Mouse (Mus musculus): ENCODE results near the gene Inava. TPM values are rescaled to one million over a fixed set of nuclear protein-coding genes. Genes with fewer than 3 reads are reported as not detected.
A peak's percentile ranks its signal among the peaks of the same experiment; 100 is the strongest.

Inava gene
- polyA plus RNA-seq, 1 experiment from 2014 or later, result 7.9 TPM

DNA sequence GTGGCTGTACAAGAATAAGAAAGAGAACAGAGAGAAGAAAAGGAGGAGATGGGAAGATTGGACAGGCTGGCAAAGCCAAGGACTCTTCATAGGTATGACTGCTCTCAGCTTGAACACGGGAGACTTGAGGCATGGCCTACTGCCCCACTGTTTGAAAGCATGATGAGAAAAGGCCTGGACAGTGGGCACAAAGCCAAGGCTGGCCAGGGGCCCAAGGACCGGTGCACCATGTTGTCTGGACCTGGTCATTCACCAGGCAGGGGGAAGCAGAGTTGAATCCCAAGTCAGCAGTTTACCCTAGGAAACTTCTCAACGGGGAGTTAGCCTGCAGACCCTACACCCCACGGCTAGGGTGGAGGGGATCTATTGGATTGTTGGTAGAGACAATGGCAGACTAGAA is 6.2 kb downstream of the Inava start:
- DNase-seq (ENCODE audit: low spot score), result no peak
- H3K36me3 ChIP-seq, result peaks cover 6% of the 10 kb centered on the region; the same call in 1 of the 2 replicates
- H3K4me3 ChIP-seq, result no peak overlapping the region
- H3K27ac ChIP-seq, result 0 out of 2 replicates have a peak overlapping the region, but pooled peaks have one; percentile 19
- H3K4me1 ChIP-seq, result peaks cover 51% of the 10 kb centered on the region
- peaks cover 58% of the 10 kb centered on the region for H3K27me3 ChIP-seq (ENCODE audit: insufficient read depth, poor library complexity, severe bottlenecking)
- no peaks in the 10 kb centered on the region for H3K9me3 ChIP-seq
- 70% methylated on average over 4 of the region's 4 CpGs for WGBS

GRCm38 (mm10) chr1:136226626-136227025 is 7.4 kb downstream of the Inava start:
- Histone ChIP-seq H3K4me1 (peaks cover 45% of the 10 kb centered on the region), H3K9me3 (no peaks in the 10 kb centered on the region), H3K36me3 (peaks cover 8% of the 10 kb centered on the region; the same call in 1 of the 2 replicates), H3K4me3 (no peak overlapping the region), H3K27ac (no peak overlapping the region), H3K27me3 (ENCODE audit: insufficient read depth, poor library complexity, severe bottlenecking) (peaks cover 46% of the 10 kb centered on the region)
- 71% methylated on average over 8 of the region's 8 CpGs for WGBS
- no peak for DNase-seq (ENCODE audit: low spot score)

DNA sequence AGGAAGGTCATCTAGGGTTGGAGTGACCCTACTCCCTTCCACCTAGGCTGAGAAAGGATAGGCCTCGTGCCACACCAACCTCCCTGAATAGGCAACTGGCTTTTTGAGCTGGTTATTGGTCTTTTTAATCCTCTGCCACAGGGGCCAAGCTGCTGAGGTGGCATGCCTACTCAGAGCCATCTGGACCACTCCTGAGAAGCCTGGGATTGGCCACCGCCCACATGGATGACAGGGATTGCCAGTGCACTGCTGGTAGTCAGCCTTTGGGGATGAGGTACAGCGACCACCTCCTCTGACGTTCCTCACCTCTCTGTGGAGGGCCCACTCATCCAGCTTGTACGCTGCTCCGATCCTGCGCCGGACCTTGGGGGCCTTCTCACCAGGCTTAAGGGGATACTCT is 8.2 kb downstream of the Inava start:
- no peak for DNase-seq (ENCODE audit: low spot score)
- peaks cover 38% of the 10 kb centered on the region for H3K4me1 ChIP-seq

GRCm38 (mm10) chr1:136223758-136224342 is 10.2 kb downstream of the Inava start:
- Histone ChIP-seq H3K4me3 (no peak overlapping the region), H3K27me3 (ENCODE audit: insufficient read depth, poor library complexity, severe bottlenecking) (peaks cover 18% of the 10 kb centered on the region), H3K27ac (no peak overlapping the region), H3K9me3 (no peaks in the 10 kb centered on the region), H3K4me1 (peaks cover 18% of the 10 kb centered on the region), H3K36me3 (peaks cover 15% of the 10 kb centered on the region)
- DNase-seq (ENCODE audit: low spot score), result no peak
- WGBS, result 85% methylated on average over 10 of the region's 10 CpGs

More for the DNA sequence above, 8.2 kb downstream of the Inava start:
- WGBS, result 88% methylated on average over 8 of the region's 8 CpGs
- peaks cover 8% of the 10 kb centered on the region; the same call in 1 of the 2 replicates for H3K36me3 ChIP-seq
- no peak overlapping the region for H3K27ac ChIP-seq
- H3K27me3 ChIP-seq (ENCODE audit: insufficient read depth, poor library complexity, severe bottlenecking), result peaks cover 38% of the 10 kb centered on the region
- no peaks in the 10 kb centered on the region for H3K9me3 ChIP-seq
- H3K4me3 ChIP-seq, result no peak overlapping the region

DNA sequence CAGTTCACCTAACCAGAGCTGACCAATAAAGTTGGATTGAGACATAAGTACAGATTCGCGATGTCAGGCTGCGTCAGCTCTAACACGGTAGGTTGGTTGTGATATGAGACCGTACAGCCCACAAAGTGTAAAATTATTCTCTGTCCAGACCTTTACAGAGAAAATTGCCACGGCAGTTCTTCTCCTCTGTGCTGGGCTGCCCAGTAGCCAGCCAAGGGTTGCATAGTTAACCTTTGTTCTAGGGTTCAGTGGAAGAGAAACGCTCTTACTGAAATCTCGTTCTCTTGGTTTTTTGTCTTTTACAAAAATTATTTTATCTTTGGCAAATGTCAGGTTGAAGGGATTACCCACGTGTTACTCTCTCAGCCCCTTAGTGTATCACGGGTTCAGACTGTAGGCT is 11.7 kb downstream of the Inava start:
- H3K9me3 ChIP-seq, result no peaks in the 10 kb centered on the region
- H3K27me3 ChIP-seq (ENCODE audit: insufficient read depth, poor library complexity, severe bottlenecking), result peaks cover 8% of the 10 kb centered on the region
- H3K36me3 ChIP-seq, result peaks cover 15% of the 10 kb centered on the region
- H3K4me3 ChIP-seq, result no peak overlapping the region
- no peak overlapping the region for H3K27ac ChIP-seq
- no peak for DNase-seq (ENCODE audit: low spot score)
- 84% methylated on average over 10 of the region's 10 CpGs for WGBS
- peaks cover 3% of the 10 kb centered on the region; the same call in 1 of the 2 replicates for H3K4me1 ChIP-seq

DNA sequence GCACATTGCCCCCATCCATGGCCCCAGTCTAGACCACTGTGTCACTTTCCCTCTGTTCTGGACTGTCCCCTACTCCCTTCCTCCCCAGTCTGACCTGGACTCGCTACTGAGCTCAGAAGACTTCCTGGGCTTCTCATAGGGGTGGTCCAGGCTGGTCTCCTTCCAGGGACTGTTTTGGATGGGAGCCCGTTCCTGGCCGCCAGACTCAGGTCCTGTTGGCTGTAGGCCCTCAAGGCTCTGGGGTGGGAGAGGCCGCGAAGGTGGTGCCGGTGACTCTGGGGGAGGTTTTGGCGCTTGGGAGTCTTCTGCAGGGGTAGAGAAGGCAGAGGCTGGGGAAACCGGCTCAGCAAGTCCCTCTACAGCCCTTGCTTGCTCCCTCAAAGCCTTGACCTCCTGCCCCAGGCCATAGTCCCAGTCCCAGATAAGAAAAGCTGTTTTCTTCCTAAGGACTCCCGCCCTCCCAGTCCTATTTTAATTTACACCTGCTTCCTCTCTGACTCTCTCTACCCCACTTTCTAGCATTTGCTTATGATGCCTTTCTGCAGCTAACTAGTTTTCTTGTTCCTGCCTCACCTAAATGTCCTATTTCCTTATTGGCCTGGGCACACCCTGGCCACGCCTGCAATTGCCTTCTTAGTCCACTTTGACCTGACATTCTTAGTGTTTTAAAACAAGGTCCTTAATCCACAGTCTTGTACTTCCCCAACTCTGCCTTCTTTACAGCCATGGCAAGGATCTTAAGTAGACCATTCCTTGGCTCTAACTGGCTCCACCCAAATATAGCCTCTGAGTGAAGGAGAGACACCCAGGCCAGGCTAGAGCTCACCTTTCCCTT is 13.8 kb downstream of the Inava start:
- no peak for DNase-seq (ENCODE audit: low spot score)
- Histone ChIP-seq H3K27me3 (ENCODE audit: insufficient read depth, poor library complexity, severe bottlenecking) (no peaks in the 10 kb centered on the region), H3K4me1 (no peaks in the 10 kb centered on the region), H3K4me3 (no peak overlapping the region), H3K27ac (no peak overlapping the region), H3K36me3 (peaks cover 19% of the 10 kb centered on the region), H3K9me3 (no peaks in the 10 kb centered on the region)
- WGBS, result 78% methylated on average over 10 of the region's 10 CpGs

GRCm38 (mm10) chr1:136214304-136214703 is 19.8 kb downstream of the Inava start:
- Histone ChIP-seq H3K4me3 (no peak overlapping the region), H3K36me3 (peaks cover 4% of the 10 kb centered on the region), H3K27ac (no peak overlapping the region), H3K9me3 (no peaks in the 10 kb centered on the region), H3K4me1 (no peaks in the 10 kb centered on the region), H3K27me3 (ENCODE audit: insufficient read depth, poor library complexity, severe bottlenecking) (0 out of 2 replicates have a peak, but pooled peaks cover 6% of the 10 kb centered on the region)
- 78% methylated on average over 15 of the region's 15 CpGs for WGBS
- DNase-seq (ENCODE audit: low spot score), result no peak

DNA sequence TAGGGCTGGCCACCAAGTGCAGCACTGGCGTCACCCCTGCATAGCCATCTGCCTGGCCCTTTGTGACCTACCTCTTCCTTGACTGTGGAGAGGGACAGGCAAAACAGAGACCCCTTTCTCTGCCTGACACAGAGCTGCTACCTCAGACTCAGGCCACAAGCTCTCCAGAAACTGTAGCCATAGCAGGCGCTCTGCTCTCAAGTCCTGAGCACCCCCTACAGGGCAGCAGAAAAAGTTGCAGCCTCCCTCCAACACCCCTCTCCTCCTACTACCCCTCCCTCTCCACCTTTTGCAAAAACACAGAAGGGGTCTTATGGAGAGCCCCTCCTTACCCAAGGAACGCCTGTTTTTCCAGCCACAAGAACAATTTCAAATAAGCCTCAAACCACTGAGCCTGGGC is 21.3 kb downstream of the Inava start, which contains the start of gene Mroh3:
TSS of gene Mroh3 (minus strand) at position 26 of the 400 bp plus-strand sequence.
- Histone ChIP-seq H3K9me3 (no peaks in the 10 kb centered on the region), H3K27ac (no peak within 1 kb of the TSS), H3K36me3 (peaks cover 4% of the 10 kb centered on the region), H3K4me1 (no peaks in the 10 kb centered on the region), H3K4me3 (no peak within 1 kb of the TSS), H3K27me3 (ENCODE audit: insufficient read depth, poor library complexity, severe bottlenecking) (0 out of 2 replicates have a peak, but pooled peaks cover 6% of the 10 kb centered on the region)
- no peak for DNase-seq (ENCODE audit: low spot score)
- 27% methylated on average over 3 of the region's 3 CpGs for WGBS

- Histone ChIP-seq H3K27ac (no peak overlapping the region), H3K27me3 (ENCODE audit: insufficient read depth, poor library complexity, severe bottlenecking) (0 out of 2 replicates have a peak, but pooled peaks cover 4% of the 10 kb centered on the region), H3K4me3 (no peak overlapping the region), H3K36me3 (no peaks in the 10 kb centered on the region), H3K9me3 (no peaks in the 10 kb centered on the region), H3K4me1 (peaks cover 6% of the 10 kb centered on the region)
- no peak for DNase-seq (ENCODE audit: low spot score)
- 85% methylated on average over 5 of the region's 5 CpGs for WGBS
Measured at GRCm38 (mm10) chr1:136190033-136190432, 44.0 kb downstream of the Inava start.

DNA sequence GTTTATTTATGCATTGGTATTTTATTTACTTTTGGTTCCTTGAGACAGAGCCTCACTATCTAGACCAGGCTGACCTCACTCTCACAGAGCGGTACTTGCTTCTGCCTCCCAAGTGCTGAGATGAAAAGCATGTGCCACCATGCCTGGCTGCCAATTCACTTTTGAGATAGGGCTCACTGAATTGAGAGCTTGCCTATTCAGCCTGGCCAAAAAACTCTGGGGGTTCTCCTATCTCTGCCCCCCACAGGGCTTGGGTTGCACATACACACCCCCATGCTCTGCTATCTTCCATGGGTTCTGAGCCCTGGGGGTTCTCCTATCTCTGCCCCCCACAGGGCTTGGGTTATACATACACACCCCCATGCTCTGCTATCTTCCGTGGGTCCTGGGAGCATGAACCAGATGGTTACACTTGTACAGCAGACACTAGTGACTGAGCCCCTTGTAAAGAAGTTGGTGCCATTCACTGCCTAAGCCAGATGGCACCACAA is 54.5 kb downstream of the Inava start:
- Histone ChIP-seq H3K27ac (no peak overlapping the region), H3K4me1 (peaks cover 23% of the 10 kb centered on the region), H3K27me3 (ENCODE audit: insufficient read depth, poor library complexity, severe bottlenecking) (0 out of 2 replicates have a peak, but pooled peaks cover 4% of the 10 kb centered on the region), H3K4me3 (no peak overlapping the region), H3K9me3 (no peaks in the 10 kb centered on the region), H3K36me3 (peaks cover 15% of the 10 kb centered on the region)
- 30% methylated on average over 2 of the region's 2 CpGs for WGBS
- DNase-seq (ENCODE audit: low spot score), result no peak

- no peak overlapping the region for H3K4me3 ChIP-seq
- peaks cover 19% of the 10 kb centered on the region for H3K36me3 ChIP-seq
- no peak for DNase-seq (ENCODE audit: low spot score)
- H3K27ac ChIP-seq, result no peak overlapping the region
- WGBS, result 31% methylated on average over 6 of the region's 6 CpGs
- H3K27me3 ChIP-seq (ENCODE audit: insufficient read depth, poor library complexity, severe bottlenecking), result peaks cover 8% of the 10 kb centered on the region; the same call in 1 of the 2 replicates
- H3K9me3 ChIP-seq, result no peaks in the 10 kb centered on the region
- peaks cover 24% of the 10 kb centered on the region for H3K4me1 ChIP-seq
Measured at GRCm38 (mm10) chr1:136178741-136179140, 55.3 kb downstream of the Inava start.

DNA sequence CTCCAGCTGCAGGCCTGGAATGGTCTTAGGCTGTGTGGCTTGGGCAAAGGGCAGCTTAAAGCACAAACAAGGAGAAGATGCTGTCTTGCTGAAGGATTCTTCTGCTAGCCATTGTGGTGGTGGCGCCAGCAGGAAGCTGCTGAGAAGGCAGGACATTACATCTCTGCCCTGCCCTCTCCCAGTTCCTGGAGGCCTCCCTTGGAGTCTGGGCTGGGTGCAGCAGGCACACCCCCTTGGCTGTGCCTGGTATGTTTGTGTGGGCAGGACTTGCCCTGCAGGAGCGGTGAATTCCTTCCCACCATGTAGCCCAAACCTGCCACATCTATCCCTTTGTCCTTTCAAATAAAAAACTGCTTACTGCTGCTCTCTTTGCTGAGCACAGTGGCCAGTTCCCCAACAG is 57.0 kb downstream of the Inava start:
- Histone ChIP-seq H3K36me3 (peaks cover 22% of the 10 kb centered on the region), H3K4me3 (no peak overlapping the region), H3K9me3 (no peaks in the 10 kb centered on the region), H3K4me1 (peaks cover 40% of the 10 kb centered on the region), H3K27me3 (ENCODE audit: insufficient read depth, poor library complexity, severe bottlenecking) (peaks cover 17% of the 10 kb centered on the region; the same call in 1 of the 2 replicates), H3K27ac (no peak overlapping the region)
- WGBS, result 71% methylated on average over 2 of the region's 2 CpGs
- no peak for DNase-seq (ENCODE audit: low spot score)

- peaks cover 43% of the 10 kb centered on the region for H3K4me1 ChIP-seq
- peaks cover 29% of the 10 kb centered on the region for H3K36me3 ChIP-seq
- no peak overlapping the region for H3K27ac ChIP-seq
- no peaks in the 10 kb centered on the region for H3K9me3 ChIP-seq
- H3K27me3 ChIP-seq (ENCODE audit: insufficient read depth, poor library complexity, severe bottlenecking), result peaks cover 25% of the 10 kb centered on the region; the same call in 1 of the 2 replicates
- 30% methylated on average over 6 of the region's 6 CpGs for WGBS
- DNase-seq (ENCODE audit: low spot score), result no peak
- H3K4me3 ChIP-seq, result no peak overlapping the region
Measured at GRCm38 (mm10) chr1:136175183-136175582, 58.9 kb downstream of the Inava start.

Measured in heart, embryonic 10.5 days (tissue).